Mouse (Mus musculus): ENCODE results near the gene Chrna5. TPM values are rescaled to one million over a fixed set of nuclear protein-coding genes. Genes with fewer than 3 reads are reported as not detected.
A peak's percentile ranks its signal among the peaks of the same experiment; 100 is the strongest.

The Chrna5 gene
- polyA plus RNA-seq, 1 experiment from 2014 or later: 1.3 TPM

DNA sequence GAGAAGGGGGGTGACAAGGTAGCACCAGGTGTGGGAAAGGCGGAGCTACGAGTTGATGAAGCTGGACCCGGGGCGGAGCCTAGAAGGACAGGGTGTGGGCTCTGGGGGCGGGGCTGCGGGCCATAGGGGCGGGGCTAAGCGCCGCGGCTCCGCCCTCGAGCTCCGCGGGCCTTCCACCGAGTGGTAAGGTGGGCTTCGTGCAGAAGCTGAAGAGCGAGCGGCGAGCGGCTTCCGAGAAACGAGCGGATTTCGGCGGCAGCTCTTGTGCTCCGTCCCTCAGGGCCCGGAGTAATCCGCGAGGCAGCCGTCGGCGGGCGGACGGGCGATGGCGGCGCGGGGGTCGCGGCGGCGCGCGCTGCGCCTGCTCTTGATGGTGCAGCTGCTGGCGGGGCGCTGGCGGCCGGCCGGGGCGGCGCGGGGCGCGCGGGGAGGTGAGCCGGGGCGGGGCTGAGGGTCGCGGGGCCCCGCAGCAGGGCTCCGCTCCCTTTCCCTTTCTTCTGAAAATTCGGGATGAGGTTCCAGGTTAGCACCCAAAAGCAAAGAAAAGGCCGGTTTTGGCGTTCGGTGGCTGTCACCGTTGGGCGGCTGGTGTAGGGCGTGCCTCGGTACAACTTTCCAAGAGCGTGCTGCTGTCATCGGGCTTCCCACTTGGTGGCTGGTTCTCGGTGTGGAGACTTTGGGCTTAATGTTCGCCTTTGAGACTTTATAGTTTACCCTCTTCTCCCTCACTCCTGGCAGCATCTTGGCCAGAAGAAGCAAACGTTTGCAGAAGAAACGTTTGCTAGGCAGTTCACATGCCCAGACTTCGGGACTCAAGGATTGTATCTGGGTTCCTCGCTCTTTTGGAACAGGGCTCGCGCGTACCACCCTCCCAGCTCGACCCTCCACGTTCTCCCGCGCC lies 861 bp downstream of the Chrna5 start:
- WGBS: 2% methylated on average over 44 of the region's 85 CpGs
- Histone ChIP-seq H3K36me3 (ENCODE audit: control insufficient read depth, insufficient read depth, low read length) (no peaks in the 10 kb centered on the region), H3K4me2 (replicated peaks; ENCODE audit: low read depth) (peak overlapping the region; percentile 87), H3K9ac (ENCODE audit: low read length) (peak overlapping the region; percentile 54), H3K4me1 (replicated peaks; ENCODE audit: control insufficient read depth, insufficient read depth) (no peaks in the 10 kb centered on the region), H3K27me3 (ENCODE audit: control insufficient read depth, insufficient read depth, low read length) (peaks cover 2% of the 10 kb centered on the region; the same call in 1 of the 2 replicates), H3K9me3 (ENCODE audit: control insufficient read depth, low read length) (no peaks in the 10 kb centered on the region), H3K27ac (replicated peaks) (no peak overlapping the region), H3K4me3 (ENCODE audit: low read depth, low read length) (peak overlapping the region; percentile 52)
- DNase-seq (ENCODE audit: low spot score) (peak; percentile 70), ATAC-seq (ENCODE audit: low FRiP score, low TSS enrichment) (peak; percentile 84)
- TF ChIP-seq CTCF (IDR thresholded peaks at IDR 0.05; ENCODE audit: low read depth) (no peak), EP300 (optimal IDR thresholded peaks at IDR 0.05) (no peak)

DNA sequence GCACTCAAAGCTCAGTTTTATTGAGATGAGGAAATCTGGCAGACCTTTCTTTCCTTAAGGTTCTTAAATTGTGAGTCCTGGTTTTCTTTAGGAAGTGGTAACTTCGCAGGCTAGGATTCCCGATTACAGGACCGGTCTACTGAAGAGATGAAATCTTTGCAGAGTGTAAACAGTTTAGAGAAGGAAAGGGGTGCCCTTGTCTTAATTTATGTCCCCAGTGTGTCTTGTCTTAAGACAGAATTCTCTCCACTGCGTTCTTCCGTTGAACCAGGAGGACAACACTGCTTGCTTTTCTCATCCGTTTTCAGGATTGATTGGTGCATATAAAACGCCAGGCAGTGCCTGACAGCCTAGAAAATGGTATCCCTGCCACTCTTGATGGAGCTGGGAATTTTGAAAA lies 1.7 kb downstream of the Chrna5 start:
- WGBS: 21% methylated on average over 7 of the region's 7 CpGs

DNA sequence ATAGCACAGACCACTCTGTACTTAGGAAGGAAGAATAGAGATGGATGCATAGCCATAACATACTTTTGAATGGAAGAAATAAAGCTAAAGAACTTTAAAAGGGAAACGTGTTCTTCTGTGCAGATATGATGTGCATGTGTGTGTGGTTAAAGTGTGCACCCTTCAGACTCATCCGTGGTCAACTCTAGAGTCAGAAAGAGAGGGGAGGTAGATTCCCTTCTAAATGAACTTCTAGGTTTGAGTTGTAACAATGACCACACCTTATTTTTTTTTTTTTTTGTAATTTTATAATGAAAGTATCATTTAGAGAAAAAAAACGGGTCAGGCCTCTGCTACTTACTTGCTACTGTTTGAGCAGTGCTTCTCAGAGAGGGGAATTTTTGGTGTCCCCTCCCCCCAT lies 9.7 kb downstream of the Chrna5 start:
- no peak for TF ChIP-seq CTCF (IDR thresholded peaks at IDR 0.05; ENCODE audit: low read depth)
- TF ChIP-seq EP300 (optimal IDR thresholded peaks at IDR 0.05): no peak
- Histone ChIP-seq H3K4me2 (replicated peaks; ENCODE audit: low read depth) (no peak overlapping the region), H3K4me1 (replicated peaks; ENCODE audit: control insufficient read depth, insufficient read depth) (no peaks in the 10 kb centered on the region), H3K27ac (replicated peaks) (no peak overlapping the region), H3K36me3 (ENCODE audit: control insufficient read depth, insufficient read depth, low read length) (no peaks in the 10 kb centered on the region), H3K9ac (ENCODE audit: low read length) (no peak overlapping the region), H3K4me3 (ENCODE audit: low read depth, low read length) (no peak overlapping the region), H3K27me3 (ENCODE audit: control insufficient read depth, insufficient read depth, low read length) (no peaks in the 10 kb centered on the region), H3K9me3 (ENCODE audit: control insufficient read depth, low read length) (no peaks in the 10 kb centered on the region)
- WGBS: 73% methylated on average over 3 of the region's 3 CpGs
- ATAC-seq (ENCODE audit: low FRiP score, low TSS enrichment): no peak
- DNase-seq (ENCODE audit: low spot score): no peak

More for the DNA sequence above, 1.7 kb downstream of the Chrna5 start:
- DNase-seq (ENCODE audit: low spot score) (no peak), ATAC-seq (ENCODE audit: low FRiP score, low TSS enrichment) (no peak)
- peak overlapping the region; percentile 87; the same call in 1 of the 2 replicates for H3K4me2 ChIP-seq (replicated peaks; ENCODE audit: low read depth)
- H3K9me3 ChIP-seq (ENCODE audit: control insufficient read depth, low read length): no peaks in the 10 kb centered on the region
- H3K27me3 ChIP-seq (ENCODE audit: control insufficient read depth, insufficient read depth, low read length): peaks cover 2% of the 10 kb centered on the region; the same call in 1 of the 2 replicates
- no peak for TF ChIP-seq EP300 (optimal IDR thresholded peaks at IDR 0.05)
- no peak for TF ChIP-seq CTCF (IDR thresholded peaks at IDR 0.05; ENCODE audit: low read depth)
- H3K27ac ChIP-seq (replicated peaks): no peak overlapping the region
- H3K4me1 ChIP-seq (replicated peaks; ENCODE audit: control insufficient read depth, insufficient read depth): no peaks in the 10 kb centered on the region
- peak overlapping the region; percentile 52; the same call in 1 of the 2 replicates for H3K4me3 ChIP-seq (ENCODE audit: low read depth, low read length)
- H3K36me3 ChIP-seq (ENCODE audit: control insufficient read depth, insufficient read depth, low read length): no peaks in the 10 kb centered on the region
- H3K9ac ChIP-seq (ENCODE audit: low read length): no peak overlapping the region

DNA sequence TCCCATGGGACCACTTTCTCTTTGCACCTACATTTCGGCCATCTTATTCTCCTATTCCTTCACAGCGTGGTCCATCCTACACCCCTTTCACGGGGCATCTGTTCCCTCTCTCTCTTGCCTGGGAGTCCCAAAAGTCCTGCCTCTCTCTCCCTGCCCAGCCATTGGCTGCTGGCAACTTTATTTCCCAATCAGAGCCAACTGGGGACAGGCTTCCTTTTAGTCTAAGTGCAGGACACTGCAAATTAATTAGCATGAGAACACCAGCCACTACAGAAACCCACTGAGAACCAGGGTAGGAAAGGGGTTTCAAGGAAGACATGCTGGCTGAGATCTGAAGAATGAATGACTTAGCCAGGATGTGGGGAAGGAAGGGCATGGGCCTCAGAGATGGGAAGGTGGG lies 13.7 kb downstream of the Chrna5 start:
- no peaks in the 10 kb centered on the region for H3K9me3 ChIP-seq (ENCODE audit: control insufficient read depth, low read length)
- 51% methylated on average over 3 of the region's 3 CpGs for WGBS
- no peak overlapping the region for H3K9ac ChIP-seq (ENCODE audit: low read length)
- no peak overlapping the region for H3K4me3 ChIP-seq (ENCODE audit: low read depth, low read length)
- H3K27ac ChIP-seq (replicated peaks): no peak overlapping the region
- H3K4me2 ChIP-seq (replicated peaks; ENCODE audit: low read depth): no peak overlapping the region
- H3K4me1 ChIP-seq (replicated peaks; ENCODE audit: control insufficient read depth, insufficient read depth): no peaks in the 10 kb centered on the region
- H3K27me3 ChIP-seq (ENCODE audit: control insufficient read depth, insufficient read depth, low read length): no peaks in the 10 kb centered on the region
- no peak for TF ChIP-seq CTCF (IDR thresholded peaks at IDR 0.05; ENCODE audit: low read depth)
- no peak for TF ChIP-seq EP300 (optimal IDR thresholded peaks at IDR 0.05)
- no peak for ATAC-seq (ENCODE audit: low FRiP score, low TSS enrichment)
- no peak for DNase-seq (ENCODE audit: low spot score)
- H3K36me3 ChIP-seq (ENCODE audit: control insufficient read depth, insufficient read depth, low read length): no peaks in the 10 kb centered on the region

DNA sequence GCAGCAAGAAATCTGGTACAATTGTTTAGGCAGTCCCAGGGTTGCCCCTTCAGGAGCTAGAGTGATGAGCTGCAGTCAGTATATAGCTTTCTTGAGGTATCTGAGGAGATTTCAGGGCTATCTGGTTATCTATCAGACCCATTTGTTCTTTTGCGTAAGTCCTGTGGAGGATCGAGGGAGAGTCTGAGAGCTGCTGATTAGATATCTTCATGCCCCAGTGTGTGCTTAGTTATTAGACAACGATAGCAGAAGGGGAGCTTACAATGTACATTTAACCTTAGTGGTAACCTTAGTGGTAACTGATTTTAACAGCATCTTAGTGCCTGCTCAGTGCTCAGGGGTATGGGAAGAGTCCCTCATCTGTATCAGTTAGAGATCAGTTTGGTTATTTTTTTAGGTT lies 15.0 kb downstream of the Chrna5 start:
- Histone ChIP-seq H3K9me3 (ENCODE audit: control insufficient read depth, low read length) (no peaks in the 10 kb centered on the region), H3K36me3 (ENCODE audit: control insufficient read depth, insufficient read depth, low read length) (no peaks in the 10 kb centered on the region), H3K27me3 (ENCODE audit: control insufficient read depth, insufficient read depth, low read length) (no peaks in the 10 kb centered on the region), H3K9ac (ENCODE audit: low read length) (no peak overlapping the region), H3K27ac (replicated peaks) (no peak overlapping the region), H3K4me3 (ENCODE audit: low read depth, low read length) (no peak overlapping the region), H3K4me1 (replicated peaks; ENCODE audit: control insufficient read depth, insufficient read depth) (no peaks in the 10 kb centered on the region), H3K4me2 (replicated peaks; ENCODE audit: low read depth) (no peak overlapping the region)
- ATAC-seq (ENCODE audit: low FRiP score, low TSS enrichment): no peak
- WGBS: 61% methylated on average over 3 of the region's 3 CpGs
- TF ChIP-seq CTCF (IDR thresholded peaks at IDR 0.05; ENCODE audit: low read depth): no peak
- no peak for TF ChIP-seq EP300 (optimal IDR thresholded peaks at IDR 0.05)
- no peak for DNase-seq (ENCODE audit: low spot score)

DNA sequence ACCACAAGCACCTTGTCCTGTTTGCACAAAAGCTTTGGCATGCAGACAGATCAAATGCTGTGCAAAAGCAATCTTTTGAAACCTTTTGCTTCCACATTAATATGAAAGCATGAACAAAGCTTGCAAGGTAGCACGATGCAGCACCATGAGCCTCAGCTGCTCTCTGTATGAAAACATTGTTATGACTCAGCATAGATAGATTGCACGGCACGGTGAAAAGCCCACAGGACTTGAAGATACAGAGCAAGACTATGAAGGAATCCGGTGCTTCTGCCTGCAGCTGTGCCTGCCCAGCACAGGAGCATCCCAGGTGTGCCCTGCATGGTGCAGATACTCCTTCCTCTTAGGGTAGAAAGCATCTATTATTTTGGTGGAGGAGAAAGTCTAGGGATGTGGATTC lies 22.9 kb downstream of the Chrna5 start:
- 46% methylated on average over 4 of the region's 4 CpGs for WGBS
- Histone ChIP-seq H3K4me3 (ENCODE audit: low read depth, low read length) (no peak overlapping the region), H3K27me3 (ENCODE audit: control insufficient read depth, insufficient read depth, low read length) (no peaks in the 10 kb centered on the region), H3K9me3 (ENCODE audit: control insufficient read depth, low read length) (no peaks in the 10 kb centered on the region), H3K36me3 (ENCODE audit: control insufficient read depth, insufficient read depth, low read length) (no peaks in the 10 kb centered on the region), H3K4me2 (replicated peaks; ENCODE audit: low read depth) (no peak overlapping the region), H3K9ac (ENCODE audit: low read length) (no peak overlapping the region), H3K27ac (replicated peaks) (no peak overlapping the region), H3K4me1 (replicated peaks; ENCODE audit: control insufficient read depth, insufficient read depth) (no peaks in the 10 kb centered on the region)
- no peak for ATAC-seq (ENCODE audit: low FRiP score, low TSS enrichment)
- no peak for DNase-seq (ENCODE audit: low spot score)
- no peak for TF ChIP-seq EP300 (optimal IDR thresholded peaks at IDR 0.05)
- no peak for TF ChIP-seq CTCF (IDR thresholded peaks at IDR 0.05; ENCODE audit: low read depth)

Measured in stomach, postnatal 0 days (tissue).